Mouse (Mus musculus) ZHBTc4 (cell line): ENCODE measurements at regions not wholly inside any gene's neighbourhood (a gene's known extent, or its start where the extent isn't known, plus 50 kb on each side); places are given as distances from the start of the nearest gene placed in this dataset.
A peak's percentile ranks its signal among the peaks of the same experiment; 100 is the strongest.

Experiments
- DNase-seq: peaks from one replicate; pipeline ENCODE4 v3.0.0-alpha.2; 2011; ENCODE audit warnings: low read depth, low spot score

GRCm38 (mm10) chrX:21922362-21922761, 177.5 kb upstream of the Gm28269 start:
- peak; percentile 12 for DNase-seq
